Mouse (Mus musculus) lung, embryonic 14.5 days (tissue): ENCODE results near the gene Cenpp. TPM values are rescaled to one million over a fixed set of nuclear protein-coding genes. Genes with fewer than 3 reads are reported as not detected.
A peak's percentile ranks its signal among the peaks of the same experiment; 100 is the strongest.

Experiments
- ATAC-seq: fragments of 200-750 bp; cut with Nextera tagmentation; 2 replicates; pipeline ENCODE4 v1.8.0; 2017; ENCODE audit warnings: mild to moderate bottlenecking, moderate TSS enrichment, moderate library complexity; ENCODE audit not compliant: insufficient read depth
- DNase-seq: peaks from one replicate; pipeline ENCODE4 v3.0.0-alpha.2; 2015
- H3K27ac ChIP-seq: fragments of 300-500 bp; sonication (generic); 2 replicates; pipeline ENCODE4 v1.5.1; 2014; ENCODE audit warnings: low read depth, mild to moderate bottlenecking, moderate library complexity
- H3K27me3 ChIP-seq: fragments of 300-500 bp; sonication (generic); 2 replicates; pipeline ENCODE4 v1.6.1; 2014; ENCODE audit warnings: low read length, control low read depth; ENCODE audit not compliant: insufficient read depth
- H3K36me3 ChIP-seq: fragments of 300-500 bp; sonication (generic); 2 replicates; pipeline ENCODE4 v1.6.1; 2014; ENCODE audit warnings: control low read depth; ENCODE audit not compliant: insufficient read depth
- H3K4me1 ChIP-seq: fragments of 300-500 bp; sonication (generic); 2 replicates; pipeline ENCODE4 v1.6.1; 2014; ENCODE audit warnings: antibody characterized with exemption, control low read depth; ENCODE audit not compliant: insufficient read depth
- H3K4me2 ChIP-seq: fragments of 300-500 bp; sonication (generic); 2 replicates; pipeline ENCODE4 v1.6.1; 2014; ENCODE audit warnings: mild to moderate bottlenecking
- H3K4me3 ChIP-seq: fragments of 300-500 bp; sonication (generic); 2 replicates; pipeline ENCODE4 v1.5.1; 2014; ENCODE audit warnings: low read depth, low read length
- H3K9ac ChIP-seq: fragments of 300-500 bp; sonication (generic); 2 replicates; pipeline ENCODE4 v1.6.1; 2014
- H3K9me3 ChIP-seq: fragments of 300-500 bp; sonication (generic); 2 replicates; pipeline ENCODE4 v1.6.1; 2016; ENCODE audit warnings: low read depth, low read length, control low read depth
- CTCF ChIP-seq: IDR thresholded peaks from 2 replicates; pipeline ENCODE4 v1.5.1; 2016; ENCODE audit warnings: antibody characterized with exemption, low read depth
- WGBS: fragments of 180-500 bp; shearing (Covaris S2); extraction: QIAGEN DNeasy Blood & Tissue Kit; methylation state at CpG from one replicate; pipeline ENCODE4 v1.1.7; 2014; 5-methylcytosine and 5-hydroxymethylcytosine counted together
- polyA plus RNA-seq: library from polyadenylated mRNA; unstranded; fragments of >200 nt; fragmentation: Nextera tagmentation; extraction: Ambion mirVana; gene quantifications from 2 replicates; pipeline ENCODE4 v1.2.1, GENCODE M21; 2014

Cenpp gene
- polyA plus RNA-seq, 1 experiment from 2014 or later: 40.0 TPM

GRCm38 (mm10) chr13:49653180-49653541, 576 bp upstream of the Cenpp start:
- H3K4me3 ChIP-seq: peak overlapping the region; percentile 66
- under 1% methylated on average over 16 of the region's 16 CpGs for WGBS
- H3K4me2 ChIP-seq: peak overlapping the region; percentile 74
- H3K4me1 ChIP-seq: no peaks in the 10 kb centered on the region
- H3K27me3 ChIP-seq: no peaks in the 10 kb centered on the region
- DNase-seq (no peak), ATAC-seq (peak; percentile 77)
- peaks cover 21% of the 10 kb centered on the region; the same call in 1 of the 2 replicates for H3K36me3 ChIP-seq
- no peak for TF ChIP-seq CTCF
- H3K27ac ChIP-seq: peak overlapping the region; percentile 32; the same call in 1 of the 2 replicates
- no peaks in the 10 kb centered on the region for H3K9me3 ChIP-seq
- H3K9ac ChIP-seq: peak overlapping the region; percentile 60

DNA sequence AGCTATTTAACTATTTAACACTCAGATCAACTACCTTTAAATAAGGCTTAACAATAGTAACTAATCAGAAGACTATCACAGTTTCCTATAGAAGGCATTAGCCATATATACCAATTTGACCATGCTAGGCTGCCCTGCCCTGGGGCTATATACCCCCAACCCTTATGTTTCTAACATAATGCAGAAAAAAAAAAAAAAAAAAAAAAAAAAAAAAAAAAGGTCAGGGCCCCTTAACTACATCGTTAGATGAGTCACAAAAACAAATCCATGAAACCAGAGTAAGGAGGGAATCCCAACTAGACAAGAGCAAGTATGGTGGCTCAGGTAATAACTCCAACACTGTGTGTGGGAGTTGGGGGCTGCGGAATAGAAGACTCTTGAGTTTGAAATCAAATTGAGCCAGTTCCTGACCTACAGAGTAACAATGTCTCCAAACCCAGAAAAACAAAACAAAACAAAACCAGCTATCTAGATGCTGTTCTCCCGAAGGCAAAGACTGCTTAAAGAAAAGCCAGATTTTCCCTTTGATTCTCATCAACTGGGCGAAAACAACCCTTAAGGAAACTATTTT, 719 bp downstream of the Cenpp start:
- H3K27ac ChIP-seq: no peak overlapping the region
- peak overlapping the region; percentile 58 for H3K9ac ChIP-seq
- H3K4me3 ChIP-seq: peak overlapping the region; percentile 66
- no peaks in the 10 kb centered on the region for H3K4me1 ChIP-seq
- no peak for TF ChIP-seq CTCF
- ATAC-seq (no peak), DNase-seq (no peak)
- H3K36me3 ChIP-seq: peaks cover 12% of the 10 kb centered on the region; the same call in 1 of the 2 replicates
- no peaks in the 10 kb centered on the region for H3K27me3 ChIP-seq
- H3K9me3 ChIP-seq: no peaks in the 10 kb centered on the region
- peak overlapping the region; percentile 60 for H3K4me2 ChIP-seq
- 4% methylated on average over 4 of the region's 4 CpGs for WGBS

DNA sequence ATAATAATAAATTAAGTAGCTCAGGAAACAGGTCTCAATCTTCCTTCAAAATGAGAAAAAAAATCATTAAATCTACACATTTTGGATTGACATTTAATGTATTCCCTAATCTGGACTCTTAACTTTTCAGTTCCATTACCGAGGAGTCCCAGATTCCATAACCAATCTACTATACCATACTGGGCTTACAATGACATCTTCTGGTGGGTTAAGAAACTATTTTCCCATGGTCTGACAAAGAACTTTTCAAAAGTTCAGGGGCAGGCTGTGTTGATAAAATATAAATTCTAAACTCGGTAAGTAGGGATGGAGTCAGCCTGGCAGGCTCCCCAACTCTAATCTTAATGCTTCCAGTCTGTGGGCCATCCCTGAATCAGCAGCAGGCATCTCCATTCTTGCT, 1.4 kb downstream of the Cenpp start:
- Histone ChIP-seq H3K9ac (no peak overlapping the region), H3K9me3 (no peaks in the 10 kb centered on the region), H3K4me2 (peak overlapping the region; percentile 60), H3K36me3 (peaks cover 15% of the 10 kb centered on the region; the same call in 1 of the 2 replicates), H3K27ac (no peak overlapping the region), H3K4me3 (peak overlapping the region; percentile 66), H3K4me1 (no peaks in the 10 kb centered on the region), H3K27me3 (no peaks in the 10 kb centered on the region)
- peak; percentile 20; the same call in 1 of the 2 replicates for TF ChIP-seq CTCF
- no peak for ATAC-seq
- 27% methylated on average over 2 of the region's 2 CpGs for WGBS
- peak; percentile 41 for DNase-seq

- Histone ChIP-seq H3K4me3 (no peak overlapping the region), H3K27me3 (no peaks in the 10 kb centered on the region), H3K4me1 (no peaks in the 10 kb centered on the region), H3K36me3 (0 out of 2 replicates have a peak, but pooled peaks cover 7% of the 10 kb centered on the region), H3K27ac (no peak overlapping the region), H3K9ac (no peak overlapping the region), H3K9me3 (no peaks in the 10 kb centered on the region), H3K4me2 (no peak overlapping the region)
- TF ChIP-seq CTCF: no peak
- ATAC-seq: no peak
- 78% methylated on average over 1 of the region's 1 CpGs for WGBS
- no peak for DNase-seq
Measured at GRCm38 (mm10) chr13:49646019-49646418, 6.6 kb downstream of the Cenpp start.

DNA sequence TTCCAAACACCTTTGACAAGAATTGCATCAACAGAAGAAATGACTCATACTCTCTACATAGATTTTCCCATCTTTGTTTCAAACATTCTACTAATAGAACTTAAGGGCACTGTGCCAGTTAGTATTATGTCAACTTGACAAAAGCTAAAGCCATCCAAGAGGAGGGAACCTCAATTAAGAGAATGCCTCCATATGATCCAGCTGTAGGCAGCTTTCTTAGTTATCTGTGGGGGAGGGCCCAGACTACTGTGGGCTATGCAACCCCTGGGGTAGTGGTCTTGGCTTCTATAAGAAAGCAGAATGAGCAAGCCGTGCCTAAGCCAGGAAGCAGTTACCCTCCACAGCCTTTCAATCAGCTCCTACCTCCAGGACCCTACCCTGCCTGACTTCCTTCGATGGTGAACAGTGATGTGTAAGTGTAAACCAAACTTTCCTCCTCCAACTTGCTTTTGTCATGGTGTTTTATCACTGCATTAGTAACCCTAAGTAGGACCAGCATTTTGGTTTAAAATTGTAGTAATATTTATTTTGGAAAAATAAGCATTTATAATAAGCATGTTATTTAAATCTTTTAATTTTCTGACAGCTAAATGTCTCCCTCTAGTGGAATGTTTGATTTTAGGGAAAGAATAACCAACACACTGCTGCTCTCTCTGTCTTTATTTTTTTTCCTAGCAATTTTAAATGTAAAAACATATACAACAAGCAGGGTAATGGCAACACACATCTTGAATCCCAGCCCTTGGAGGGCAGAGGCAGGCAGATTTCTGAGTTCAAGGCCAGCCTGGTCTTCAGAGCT, 7.7 kb downstream of the Cenpp start:
- Histone ChIP-seq H3K4me3 (no peak overlapping the region), H3K9ac (no peak overlapping the region), H3K4me1 (no peaks in the 10 kb centered on the region), H3K27ac (peak overlapping the region; percentile 40; the same call in 1 of the 2 replicates), H3K27me3 (no peaks in the 10 kb centered on the region), H3K4me2 (no peak overlapping the region), H3K36me3 (peaks cover 7% of the 10 kb centered on the region; the same call in 1 of the 2 replicates), H3K9me3 (no peaks in the 10 kb centered on the region)
- DNase-seq: peak; percentile 86
- TF ChIP-seq CTCF: peak; percentile 61
- peak; percentile 69; the same call in 1 of the 2 replicates for ATAC-seq
- WGBS: 63% methylated on average over 2 of the region's 2 CpGs

DNA sequence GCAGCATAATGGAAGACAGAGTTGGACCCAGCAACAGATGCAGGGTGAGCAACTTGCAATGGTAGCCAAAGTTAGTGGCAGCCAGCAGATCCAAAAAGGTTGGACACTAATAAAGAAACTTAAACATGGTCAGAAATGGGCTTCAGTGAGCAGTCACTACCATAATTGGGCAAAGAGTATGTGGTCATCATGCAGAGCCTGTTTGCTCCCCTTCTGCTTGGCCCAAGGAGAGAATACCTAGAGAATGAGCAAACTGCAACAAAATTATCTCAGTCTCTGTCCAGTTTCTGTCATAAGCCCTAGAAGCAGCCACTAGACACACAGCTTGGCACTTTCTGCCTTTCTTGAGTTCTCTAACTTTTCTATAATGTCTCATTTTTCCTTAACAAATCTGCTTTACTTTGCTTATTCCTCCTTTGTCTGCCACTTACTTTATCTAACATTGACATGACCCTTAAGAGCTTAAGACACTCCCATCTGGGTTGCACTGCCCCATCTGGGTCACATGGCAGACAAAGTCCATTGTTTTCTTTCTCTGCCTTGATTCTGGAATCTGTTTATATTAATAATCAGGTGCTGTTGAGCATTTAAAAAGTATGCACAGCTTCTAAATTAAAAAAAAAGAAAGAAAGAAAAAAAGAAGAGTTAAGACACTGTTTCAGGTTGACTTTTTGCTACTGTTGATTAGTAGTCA, 8.8 kb downstream of the Cenpp start:
- no peak overlapping the region for H3K4me2 ChIP-seq
- no peak for TF ChIP-seq CTCF
- H3K4me3 ChIP-seq: no peak overlapping the region
- H3K4me1 ChIP-seq: no peaks in the 10 kb centered on the region
- H3K9me3 ChIP-seq: no peaks in the 10 kb centered on the region
- peaks cover 4% of the 10 kb centered on the region; the same call in 1 of the 2 replicates for H3K36me3 ChIP-seq
- no peak overlapping the region for H3K9ac ChIP-seq
- no peak for ATAC-seq
- H3K27me3 ChIP-seq: no peaks in the 10 kb centered on the region
- H3K27ac ChIP-seq: no peak overlapping the region
- no peak for DNase-seq

- no peak overlapping the region for H3K27ac ChIP-seq
- no peak overlapping the region for H3K4me3 ChIP-seq
- H3K4me1 ChIP-seq: no peaks in the 10 kb centered on the region
- H3K36me3 ChIP-seq: peaks cover 4% of the 10 kb centered on the region; the same call in 1 of the 2 replicates
- no peaks in the 10 kb centered on the region for H3K27me3 ChIP-seq
- H3K4me2 ChIP-seq: no peak overlapping the region
- ATAC-seq (no peak), DNase-seq (no peak)
- 76% methylated on average over 6 of the region's 6 CpGs for WGBS
- no peak overlapping the region for H3K9ac ChIP-seq
- no peaks in the 10 kb centered on the region for H3K9me3 ChIP-seq
- TF ChIP-seq CTCF: no peak
Measured at GRCm38 (mm10) chr13:49642650-49643049, 9.9 kb downstream of the Cenpp start.
